Mouse (Mus musculus): Measurements from ENCODE around the gene Mlycd. TPM values are rescaled to one million over a fixed set of nuclear protein-coding genes. Genes with fewer than 3 reads are reported as not detected.

Gene Mlycd
- polyA plus RNA-seq, 1 experiment from 2014 or later: 21.4 TPM

- Histone ChIP-seq H3K4me1 (ENCODE audit: control insufficient read depth, insufficient read depth, low read length) (peaks cover 4% of the 10 kb centered on the region; the same call in 1 of the 2 replicates), H3K27ac (ENCODE audit: low read length) (no peak overlapping the region), H3K4me3 (ENCODE audit: low read length) (no peak overlapping the region), H3K4me2 (ENCODE audit: low read depth, low read length) (no peak overlapping the region), H3K36me3 (ENCODE audit: control insufficient read depth, insufficient read depth) (peaks cover 18% of the 10 kb centered on the region), H3K27me3 (ENCODE audit: control insufficient read depth, insufficient read depth, low read length) (peaks cover 17% of the 10 kb centered on the region; the same call in 1 of the 2 replicates), H3K9ac (ENCODE audit: low read length) (no peak overlapping the region), H3K9me3 (replicated peaks; ENCODE audit: control insufficient read depth, low read length) (no peaks in the 10 kb centered on the region)
- WGBS: 73% methylated on average over 10 of the region's 10 CpGs
- ATAC-seq (replicated peaks; ENCODE audit: extremely low read depth, insufficient read depth, low FRiP score): no peak
Measured at GRCm38 (mm10) chr8:119413605-119414004, 18.9 kb downstream of the Mlycd start.

DNA sequence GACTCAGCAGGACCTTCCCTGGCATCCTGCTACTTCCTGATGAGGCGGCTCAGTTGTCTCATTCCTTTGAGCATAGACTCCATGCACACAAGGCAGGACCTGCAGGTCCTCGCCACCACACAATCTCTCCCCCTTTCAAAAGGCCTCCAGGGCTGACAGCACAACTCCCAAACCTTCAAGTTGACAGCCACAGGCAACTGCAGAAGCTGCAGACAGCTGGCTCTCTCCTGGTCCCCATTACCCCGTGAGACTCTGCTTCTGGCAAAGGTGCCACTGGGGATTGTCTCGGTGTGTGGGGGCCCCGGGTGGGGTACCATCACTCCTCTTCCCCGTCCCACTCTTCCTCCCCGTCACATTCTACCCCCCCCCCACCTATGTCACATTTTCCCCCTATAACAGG lies 25.6 kb downstream of the Mlycd start:
- Histone ChIP-seq H3K4me1 (ENCODE audit: control insufficient read depth, insufficient read depth, low read length) (peaks cover 34% of the 10 kb centered on the region), H3K36me3 (ENCODE audit: control insufficient read depth, insufficient read depth) (no peaks in the 10 kb centered on the region), H3K27ac (ENCODE audit: low read length) (no peak overlapping the region), H3K27me3 (ENCODE audit: control insufficient read depth, insufficient read depth, low read length) (peaks cover 7% of the 10 kb centered on the region; the same call in 1 of the 2 replicates), H3K9ac (ENCODE audit: low read length) (no peak overlapping the region), H3K4me2 (ENCODE audit: low read depth, low read length) (no peak overlapping the region), H3K9me3 (replicated peaks; ENCODE audit: control insufficient read depth, low read length) (no peaks in the 10 kb centered on the region), H3K4me3 (ENCODE audit: low read length) (no peak overlapping the region)
- ATAC-seq (replicated peaks; ENCODE audit: extremely low read depth, insufficient read depth, low FRiP score): no peak
- 67% methylated on average over 7 of the region's 7 CpGs for WGBS

GRCm38 (mm10) chr8:119421603-119422122 lies 27.0 kb downstream of the Mlycd start:
- peaks cover 43% of the 10 kb centered on the region for H3K4me1 ChIP-seq (ENCODE audit: control insufficient read depth, insufficient read depth, low read length)
- no peak overlapping the region for H3K4me2 ChIP-seq (ENCODE audit: low read depth, low read length)
- no peaks in the 10 kb centered on the region for H3K36me3 ChIP-seq (ENCODE audit: control insufficient read depth, insufficient read depth)
- H3K9ac ChIP-seq (ENCODE audit: low read length): no peak overlapping the region
- H3K4me3 ChIP-seq (ENCODE audit: low read length): no peak overlapping the region
- no peaks in the 10 kb centered on the region for H3K9me3 ChIP-seq (replicated peaks; ENCODE audit: control insufficient read depth, low read length)
- 55% methylated on average over 9 of the region's 9 CpGs for whole genome bisulfite sequencing
- peak overlapping the region; percentile 54 for H3K27ac ChIP-seq (ENCODE audit: low read length)
- H3K27me3 ChIP-seq (ENCODE audit: control insufficient read depth, insufficient read depth, low read length): no peaks in the 10 kb centered on the region
- no peak for ATAC-seq (replicated peaks; ENCODE audit: extremely low read depth, insufficient read depth, low FRiP score)

DNA sequence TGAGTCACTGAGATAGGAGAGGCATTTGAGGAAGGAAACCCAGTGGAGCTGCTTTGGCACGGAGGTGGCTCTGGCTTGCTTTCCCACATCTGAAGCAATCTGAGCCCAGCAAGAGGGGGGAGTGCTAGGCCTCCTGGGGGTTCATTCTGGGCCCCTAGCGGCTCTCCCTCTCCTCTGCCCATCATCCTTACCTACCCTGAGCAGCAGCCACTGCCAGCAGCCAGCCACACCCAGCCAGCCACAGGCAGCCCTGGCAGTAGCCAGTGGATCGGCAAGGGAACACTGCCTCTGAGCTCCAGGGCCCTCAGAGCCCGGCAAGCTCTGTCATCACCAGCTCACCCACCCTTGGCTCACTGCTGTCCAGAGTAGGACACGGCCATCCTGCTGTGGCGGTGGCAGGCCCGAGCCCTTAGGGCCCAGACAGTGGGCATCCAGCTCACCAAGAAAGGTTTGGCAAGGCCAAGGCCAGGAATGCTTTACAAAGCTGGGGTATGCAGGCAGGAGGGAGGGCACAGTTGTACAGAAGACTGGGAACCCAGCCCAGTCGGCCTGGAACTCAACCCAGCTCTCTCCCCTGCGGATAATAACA lies 27.5 kb downstream of the Mlycd start:
- Histone ChIP-seq H3K36me3 (ENCODE audit: control insufficient read depth, insufficient read depth) (no peaks in the 10 kb centered on the region), H3K4me2 (ENCODE audit: low read depth, low read length) (no peak overlapping the region), H3K9me3 (replicated peaks; ENCODE audit: control insufficient read depth, low read length) (no peaks in the 10 kb centered on the region), H3K4me1 (ENCODE audit: control insufficient read depth, insufficient read depth, low read length) (peaks cover 43% of the 10 kb centered on the region), H3K9ac (ENCODE audit: low read length) (no peak overlapping the region; the same call in 1 of the 2 replicates), H3K27me3 (ENCODE audit: control insufficient read depth, insufficient read depth, low read length) (no peaks in the 10 kb centered on the region), H3K27ac (ENCODE audit: low read length) (peak overlapping the region; percentile 54), H3K4me3 (ENCODE audit: low read length) (no peak overlapping the region)
- ATAC-seq (replicated peaks; ENCODE audit: extremely low read depth, insufficient read depth, low FRiP score): peak; percentile 20
- WGBS: 43% methylated on average over 9 of the region's 9 CpGs

DNA sequence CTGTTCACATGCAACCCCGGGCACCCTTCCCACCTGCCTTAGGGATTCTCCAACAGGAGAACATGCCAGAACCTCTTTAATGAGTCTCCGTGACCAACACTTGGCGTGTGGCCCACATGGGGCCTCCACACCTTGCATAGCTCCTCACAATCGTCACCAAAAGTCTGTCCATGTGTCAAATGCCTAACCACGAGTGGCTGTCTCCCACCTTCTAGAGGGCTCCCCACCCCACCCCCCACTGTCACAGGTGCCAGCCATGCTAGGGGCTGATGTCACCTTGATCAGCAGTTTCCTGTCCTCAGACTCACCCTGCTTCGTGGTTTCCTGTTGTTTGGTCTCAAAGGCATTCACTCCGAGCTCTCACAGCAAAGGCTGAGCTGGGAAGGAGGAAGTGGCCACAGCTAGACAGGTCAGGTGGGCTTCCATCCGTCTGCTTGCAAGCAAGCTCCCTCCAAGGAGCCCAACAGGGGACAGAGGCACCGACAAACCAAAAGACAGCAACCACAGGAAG lies 29.0 kb downstream of the Mlycd start:
- Histone ChIP-seq H3K27me3 (ENCODE audit: control insufficient read depth, insufficient read depth, low read length) (no peaks in the 10 kb centered on the region), H3K4me1 (ENCODE audit: control insufficient read depth, insufficient read depth, low read length) (peaks cover 45% of the 10 kb centered on the region)

DNA sequence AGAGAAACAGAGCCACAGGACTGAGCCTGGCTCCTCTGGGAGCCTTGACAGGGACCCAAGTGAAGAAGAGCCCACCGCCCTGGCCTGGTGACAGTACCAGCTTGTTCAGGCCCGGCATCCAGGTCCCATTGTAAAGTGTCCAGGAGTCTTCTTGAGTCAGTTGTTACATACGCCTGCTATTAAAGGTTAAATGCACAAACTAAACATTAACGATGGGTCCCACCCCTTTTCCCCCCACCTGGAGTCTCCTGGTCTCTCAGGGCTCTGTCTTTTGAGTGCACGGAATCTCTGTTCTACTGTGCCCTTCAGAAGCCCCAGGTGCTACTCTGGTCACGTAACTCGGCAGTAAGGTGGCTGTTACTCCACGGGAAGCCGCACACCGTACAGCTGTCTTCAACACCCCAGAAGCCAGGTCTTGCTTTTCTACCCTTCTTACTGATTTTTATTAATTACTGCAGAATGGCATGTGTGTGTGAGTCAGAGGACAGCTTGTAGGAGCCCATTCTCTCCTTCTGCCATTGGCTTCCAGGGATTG lies 29.6 kb downstream of the Mlycd start:
- 78% methylated on average over 10 of the region's 10 CpGs for WGBS
- Histone ChIP-seq H3K9me3 (replicated peaks; ENCODE audit: control insufficient read depth, low read length) (no peaks in the 10 kb centered on the region), H3K36me3 (ENCODE audit: control insufficient read depth, insufficient read depth) (no peaks in the 10 kb centered on the region), H3K27me3 (ENCODE audit: control insufficient read depth, insufficient read depth, low read length) (no peaks in the 10 kb centered on the region), H3K4me3 (ENCODE audit: low read length) (no peak overlapping the region), H3K4me2 (ENCODE audit: low read depth, low read length) (0 out of 2 replicates have a peak overlapping the region, but pooled peaks have one; percentile 11), H3K27ac (ENCODE audit: low read length) (peak overlapping the region; percentile 85), H3K9ac (ENCODE audit: low read length) (no peak overlapping the region), H3K4me1 (ENCODE audit: control insufficient read depth, insufficient read depth, low read length) (peaks cover 50% of the 10 kb centered on the region)
- ATAC-seq (replicated peaks; ENCODE audit: extremely low read depth, insufficient read depth, low FRiP score): no peak

More for the DNA sequence above, 29.0 kb downstream of the Mlycd start:
- peak overlapping the region; percentile 85 for H3K27ac ChIP-seq (ENCODE audit: low read length)
- H3K4me2 ChIP-seq (ENCODE audit: low read depth, low read length): 0 out of 2 replicates have a peak overlapping the region, but pooled peaks have one; percentile 11
- 42% methylated on average over 9 of the region's 9 CpGs for WGBS
- ATAC-seq (replicated peaks; ENCODE audit: extremely low read depth, insufficient read depth, low FRiP score): peak; percentile 58
- no peak overlapping the region for H3K4me3 ChIP-seq (ENCODE audit: low read length)
- no peaks in the 10 kb centered on the region for H3K36me3 ChIP-seq (ENCODE audit: control insufficient read depth, insufficient read depth)
- H3K9ac ChIP-seq (ENCODE audit: low read length): no peak overlapping the region
- H3K9me3 ChIP-seq (replicated peaks; ENCODE audit: control insufficient read depth, low read length): no peaks in the 10 kb centered on the region

DNA sequence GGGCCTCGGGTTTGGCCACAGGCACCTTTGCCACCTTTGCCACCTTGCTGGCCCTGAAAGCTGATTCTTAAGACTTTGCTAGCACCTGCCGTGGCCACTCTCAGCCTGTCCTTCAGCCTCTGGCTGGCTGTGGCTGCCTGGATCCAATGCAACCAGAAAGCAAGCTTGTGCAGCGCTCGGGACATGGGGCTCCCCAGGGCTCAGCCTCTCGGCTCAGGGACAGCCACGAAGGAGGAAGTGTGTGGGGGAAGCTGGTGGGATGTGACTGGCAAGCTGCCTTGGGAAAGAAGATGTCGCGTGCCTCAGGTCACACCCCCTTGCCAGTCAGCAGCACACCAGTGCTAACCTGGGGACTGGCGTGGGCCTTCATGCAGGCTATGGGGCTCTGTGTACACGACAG lies 30.1 kb downstream of the Mlycd start:
- Histone ChIP-seq H3K27me3 (ENCODE audit: control insufficient read depth, insufficient read depth, low read length) (no peaks in the 10 kb centered on the region), H3K27ac (ENCODE audit: low read length) (peak overlapping the region; percentile 85)
- no peak for ATAC-seq (replicated peaks; ENCODE audit: extremely low read depth, insufficient read depth, low FRiP score)

GRCm38 (mm10) chr8:119425533-119425932 lies 30.9 kb downstream of the Mlycd start:
- Histone ChIP-seq H3K4me3 (ENCODE audit: low read length) (no peak overlapping the region), H3K27ac (ENCODE audit: low read length) (peak overlapping the region; percentile 85), H3K9ac (ENCODE audit: low read length) (0 out of 2 replicates have a peak overlapping the region, but pooled peaks have one; percentile 25), H3K4me2 (ENCODE audit: low read depth, low read length) (no peak overlapping the region), H3K4me1 (ENCODE audit: control insufficient read depth, insufficient read depth, low read length) (peaks cover 51% of the 10 kb centered on the region), H3K9me3 (replicated peaks; ENCODE audit: control insufficient read depth, low read length) (no peaks in the 10 kb centered on the region), H3K27me3 (ENCODE audit: control insufficient read depth, insufficient read depth, low read length) (no peaks in the 10 kb centered on the region), H3K36me3 (ENCODE audit: control insufficient read depth, insufficient read depth) (no peaks in the 10 kb centered on the region)
- ATAC-seq (replicated peaks; ENCODE audit: extremely low read depth, insufficient read depth, low FRiP score): 0 out of 2 replicates have a peak, but pooled peaks have one; percentile 8
- 64% methylated on average over 10 of the region's 10 CpGs for WGBS

More for the DNA sequence above, 30.1 kb downstream of the Mlycd start:
- Histone ChIP-seq H3K9me3 (replicated peaks; ENCODE audit: control insufficient read depth, low read length) (no peaks in the 10 kb centered on the region), H3K4me1 (ENCODE audit: control insufficient read depth, insufficient read depth, low read length) (peaks cover 54% of the 10 kb centered on the region), H3K4me3 (ENCODE audit: low read length) (no peak overlapping the region), H3K4me2 (ENCODE audit: low read depth, low read length) (no peak overlapping the region), H3K9ac (ENCODE audit: low read length) (no peak overlapping the region), H3K36me3 (ENCODE audit: control insufficient read depth, insufficient read depth) (no peaks in the 10 kb centered on the region)
- 61% methylated on average over 10 of the region's 10 CpGs for WGBS
